Mouse (Mus musculus) T-helper 17 cell (primary cell): ENCODE results near the gene Dop1b.

Experiments used
- in situ Hi-C, 2 experiments: fragments of 300-600 bp; cut with MboI, MseI; formaldehyde crosslinking; loops; 1 replicate in 1 of 2; 2 replicates in 1 of 2; pipeline ENCODE4 v1.15.1; 2025; ENCODE audit warnings: high pct_unique_total_duplicates in 2 of 2

The Dop1b gene

DNA sequence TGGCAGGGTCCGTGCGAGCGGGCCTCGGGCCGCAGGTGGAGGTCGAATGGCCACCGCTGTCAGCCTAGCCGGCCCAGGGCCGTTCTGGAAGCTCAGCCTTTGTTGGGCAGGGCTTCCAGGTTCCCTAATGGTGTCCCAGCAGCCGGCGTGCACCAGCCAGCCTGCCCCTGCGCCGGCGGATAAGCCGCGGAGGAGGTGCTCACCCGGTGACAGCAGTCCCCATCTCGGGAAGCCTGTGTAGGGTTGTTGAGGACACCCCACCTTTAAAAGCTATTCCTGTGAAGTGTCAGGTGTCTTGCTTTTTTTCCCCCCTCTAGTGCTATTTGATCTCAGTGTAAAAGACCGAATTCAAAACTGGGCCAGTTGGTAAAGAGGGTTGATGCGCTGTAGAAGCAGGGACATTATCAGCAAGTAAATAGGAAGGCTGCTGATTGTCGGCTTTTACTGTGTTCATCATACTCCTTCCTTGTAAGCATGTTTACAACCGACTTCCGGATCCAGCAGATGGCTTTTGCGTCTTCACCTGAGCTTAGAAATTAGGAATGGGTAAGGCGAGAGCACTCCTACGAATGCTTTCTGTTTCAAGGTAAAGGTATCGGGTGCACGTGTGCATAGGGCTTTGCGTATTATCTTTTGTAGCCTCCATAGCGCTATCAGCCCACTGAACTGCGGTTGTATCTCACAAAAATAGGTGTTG is 633 bp downstream of the Dop1b start:
- in situ Hi-C loops: loop anchor here in 1 of 2 experiments (10.0 kb wide), 1 partner anchor 172 kb away; the partner anchor contains the start of gene Chaf1b

- in situ Hi-C loops: loop anchor here in 1 of 2 experiments (10.0 kb wide), 1 partner anchor 172 kb away; the partner anchor contains the start of gene Chaf1b
These were observed 1.3 kb downstream of the Dop1b start for GRCm38 (mm10) chr16:93712966-93713365.

GRCm38 (mm10) chr16:93714426-93714825 is 2.7 kb downstream of the Dop1b start:
- in situ Hi-C loops: loop anchor here in 1 of 2 experiments (10.0 kb wide), 1 partner anchor 170 kb away; the partner anchor contains the start of gene Chaf1b

DNA sequence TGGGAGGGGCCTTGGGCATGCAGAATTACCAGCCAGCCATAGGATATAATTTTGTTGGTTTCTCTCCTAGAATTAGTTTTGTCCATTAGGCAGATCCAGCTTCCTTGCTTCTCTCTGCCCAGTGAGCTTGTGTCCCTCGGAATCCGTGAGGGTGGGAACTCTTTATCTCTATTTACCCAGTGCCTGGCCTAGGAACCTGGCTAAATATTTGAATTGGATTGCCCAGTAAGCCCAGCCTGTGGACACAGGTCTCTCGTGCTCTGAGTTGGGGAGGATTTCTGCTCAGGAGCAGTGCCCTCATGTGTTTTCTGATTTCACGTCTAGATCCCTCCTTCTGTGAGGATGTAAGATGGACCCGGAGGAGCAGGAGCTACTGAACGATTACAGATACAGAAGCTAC is 4.1 kb downstream of the Dop1b start:
- in situ Hi-C loops: loop anchor here in 1 of 2 experiments (10.0 kb wide), 1 partner anchor 169 kb away; the partner anchor contains the start of gene Chaf1b

GRCm38 (mm10) chr16:93717299-93717703 is 5.6 kb downstream of the Dop1b start:
- in situ Hi-C loops: loop anchor here in 1 of 2 experiments (10.0 kb wide), 1 partner anchor 168 kb away; the partner anchor contains the start of gene Chaf1b

GRCm38 (mm10) chr16:93721771-93722170 is 10.1 kb downstream of the Dop1b start:
- in situ Hi-C loops: no loop called here

DNA sequence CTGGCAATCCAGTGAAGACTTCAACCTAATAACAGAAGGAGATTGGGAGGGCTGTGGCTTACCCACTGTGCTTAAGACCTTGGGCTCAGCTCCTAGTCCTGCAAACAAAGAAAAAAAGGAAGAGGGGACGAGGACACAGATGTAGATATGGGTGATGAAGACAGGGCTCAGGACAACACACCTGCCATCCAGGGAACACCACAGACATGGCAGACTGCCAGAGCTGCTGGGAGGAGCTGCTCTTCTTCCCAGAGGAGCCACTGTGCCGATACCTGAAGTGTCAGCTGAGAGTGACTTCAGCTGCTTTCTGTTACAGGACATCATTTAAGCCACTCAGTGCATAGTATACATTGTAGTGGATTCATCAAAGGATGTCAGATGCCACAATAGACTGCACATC is 10.8 kb downstream of the Dop1b start:
- in situ Hi-C loops: no loop called here

DNA sequence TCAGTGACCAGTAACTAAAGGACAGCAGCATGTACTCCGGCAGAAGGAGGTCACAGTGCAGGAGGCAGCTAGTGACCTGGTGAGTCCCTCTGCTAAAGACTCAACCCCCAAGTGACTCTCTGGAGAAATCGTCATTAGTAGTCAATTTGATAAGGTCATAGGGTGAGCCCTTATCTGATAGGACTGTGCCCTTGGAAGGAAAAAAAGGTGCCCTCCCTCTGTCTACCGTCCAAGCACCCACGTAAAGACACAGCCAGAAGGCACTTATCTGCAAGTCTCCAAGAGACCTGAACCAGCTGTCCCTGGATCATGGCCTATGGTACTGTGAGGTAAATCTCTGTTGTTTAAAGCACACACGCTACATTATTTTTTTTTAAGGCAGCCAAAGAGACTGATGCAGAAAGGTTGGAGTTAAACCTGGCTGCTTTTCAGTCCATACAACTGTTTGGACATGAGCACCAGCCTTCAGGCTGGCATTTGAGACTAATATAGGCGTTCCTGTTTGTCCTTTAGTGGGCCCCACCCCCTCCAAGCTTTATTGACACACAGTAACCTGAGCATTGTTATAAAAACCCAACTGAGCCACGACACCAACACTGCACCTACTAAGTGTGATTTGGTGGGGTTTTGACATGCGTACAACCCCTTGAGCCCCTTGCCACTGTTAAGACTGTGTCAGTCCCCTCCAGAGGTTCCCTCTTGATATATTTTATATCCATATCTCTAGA is 13.9 kb downstream of the Dop1b start:
- in situ Hi-C loops: no loop called here

- in situ Hi-C loops: no loop called here
These were observed 14.5 kb downstream of the Dop1b start for GRCm38 (mm10) chr16:93726186-93726585.

- in situ Hi-C loops: no loop called here
These were observed 17.0 kb downstream of the Dop1b start for GRCm38 (mm10) chr16:93728676-93729075.

DNA sequence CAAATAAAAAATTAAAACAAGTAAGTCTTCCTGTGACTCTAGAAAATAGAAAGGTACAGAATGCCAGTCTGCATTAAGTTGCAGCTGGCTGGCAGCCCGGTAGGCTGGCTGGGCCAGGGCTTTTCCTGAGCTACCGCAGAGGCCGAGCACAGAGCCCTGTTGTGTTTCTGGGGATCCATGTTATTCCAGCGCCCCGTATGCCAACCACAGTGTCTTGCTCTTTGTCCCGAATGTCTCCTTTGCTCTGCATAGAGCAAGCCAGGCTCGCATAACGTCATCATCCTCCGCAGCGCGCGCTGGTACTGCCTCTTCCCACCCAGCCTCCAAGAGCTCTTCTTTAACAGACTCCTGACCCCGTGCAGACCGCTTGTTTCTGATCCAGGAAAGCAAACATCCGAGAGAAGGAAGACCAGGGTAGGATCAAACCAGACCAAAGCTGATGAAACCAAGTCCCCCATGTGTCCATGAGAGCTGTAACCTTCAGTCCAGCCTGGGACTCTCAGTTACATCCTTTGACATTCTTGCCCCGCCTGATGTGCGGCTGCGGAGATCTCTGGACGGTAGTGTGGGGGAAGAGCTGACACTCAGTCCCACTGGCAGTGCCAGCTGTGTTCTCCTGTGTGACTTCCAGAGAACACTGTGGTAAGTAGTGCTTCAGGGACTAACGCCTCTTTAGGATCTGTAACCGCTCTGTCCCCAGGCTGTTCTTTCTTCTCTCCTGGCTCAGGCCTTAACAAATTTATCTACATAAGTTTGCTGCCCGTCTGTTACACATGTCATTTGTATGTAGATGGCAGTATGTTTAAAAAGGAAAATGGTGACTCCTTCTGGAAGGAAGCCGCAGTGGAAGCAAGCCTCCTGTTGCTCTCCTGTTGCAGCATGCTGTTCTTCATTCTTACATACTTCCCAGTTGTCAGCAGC is 18.4 kb downstream of the Dop1b start:
- in situ Hi-C loops: no loop called here

- in situ Hi-C loops: no loop called here
These were observed 19.6 kb downstream of the Dop1b start for GRCm38 (mm10) chr16:93731310-93731709.

- in situ Hi-C loops: no loop called here
These were observed 21.3 kb downstream of the Dop1b start for GRCm38 (mm10) chr16:93732875-93733569.

DNA sequence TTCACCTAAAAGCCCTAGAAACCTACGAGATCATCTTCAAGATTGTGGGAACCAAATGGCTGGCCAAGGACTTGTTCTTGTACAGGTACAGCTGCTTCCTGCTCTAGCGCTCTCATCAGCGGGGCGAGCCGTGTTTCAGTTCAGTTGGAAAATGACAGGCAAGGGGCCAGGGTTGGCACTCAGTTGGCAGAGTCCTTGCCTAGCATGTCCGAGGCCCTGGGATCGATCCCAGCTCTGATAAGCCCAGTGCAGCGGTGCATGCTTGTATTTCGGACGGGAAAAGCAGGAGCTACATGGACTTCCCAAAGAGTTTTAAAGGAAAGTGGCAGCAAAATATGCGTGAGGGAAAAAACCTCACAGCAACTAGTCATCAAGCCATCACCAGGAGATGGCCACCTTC is 27.5 kb downstream of the Dop1b start:
- in situ Hi-C loops: no loop called here

- in situ Hi-C loops: no loop called here
These were observed 31.2 kb downstream of the Dop1b start for GRCm38 (mm10) chr16:93742903-93743302.

DNA sequence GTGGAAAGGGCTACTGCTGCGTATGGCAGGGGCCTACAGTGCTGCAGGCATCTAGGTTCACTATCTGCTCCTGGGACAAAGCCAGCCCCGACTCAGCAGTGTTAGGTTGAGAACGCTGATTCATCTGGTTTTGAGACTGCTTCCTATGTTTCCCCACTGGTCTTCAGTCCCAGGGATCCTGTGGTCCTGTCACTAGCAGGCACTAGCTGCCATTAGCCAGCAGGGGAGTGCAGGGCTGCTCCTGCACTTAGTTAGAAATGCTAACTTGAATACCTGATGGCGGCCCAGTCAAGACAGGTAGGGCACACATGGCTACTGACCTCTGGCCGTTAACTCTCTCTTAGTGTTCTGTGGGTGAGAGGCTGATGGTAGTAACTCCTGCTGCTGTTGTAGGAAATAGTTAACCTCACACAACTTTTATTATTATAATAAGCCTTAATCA is 32.4 kb downstream of the Dop1b start:
- in situ Hi-C loops: no loop called here

GRCm38 (mm10) chr16:93744804-93745340 is 33.2 kb downstream of the Dop1b start:
- in situ Hi-C loops: no loop called here

GRCm38 (mm10) chr16:93746397-93746796 is 34.7 kb downstream of the Dop1b start:
- in situ Hi-C loops: no loop called here

- in situ Hi-C loops: no loop called here
These were observed 35.3 kb downstream of the Dop1b start for GRCm38 (mm10) chr16:93746957-93747356.

- in situ Hi-C loops: no loop called here
These were observed 35.7 kb downstream of the Dop1b start for GRCm38 (mm10) chr16:93747421-93747820.
